In genomic region chr14:122913657-122914056, GRCm38 (mm10) we compare ENCODE assay signal across 7 mouse cellular contexts. TPM values are rescaled to one million over a fixed set of nuclear protein-coding genes. Genes with fewer than 3 reads are reported as not detected.
DNase-seq lines count a peak whose midpoint lies in the region; ATAC-seq and TF ChIP-seq lines count a peak whose summit lies in the region.

Gene Ggact (minus strand): TSS chr14:122913757.

- H3K27me3 ChIP-seq in thymus, adult 2 months (ENCODE audit: control insufficient read depth, insufficient read depth, low read length): no peaks in the 10 kb centered on the region
- no peaks in the 10 kb centered on the region for H3K27me3 ChIP-seq in hindbrain, embryonic 11.5 days (ENCODE audit: control insufficient read depth, insufficient read depth, low read length)
- no peaks in the 10 kb centered on the region for H3K27me3 ChIP-seq in liver, embryonic 13.5 days

- peak within 1 kb of the TSS; percentile 66 for H3K4me2 ChIP-seq in hindbrain, embryonic 11.5 days (replicated peaks; ENCODE audit: low read depth, low read length)
- H3K4me2 ChIP-seq in liver, embryonic 13.5 days: peak within 1 kb of the TSS; percentile 83

- no peaks in the 10 kb centered on the region for H3K9me3 ChIP-seq in hindbrain, embryonic 11.5 days (ENCODE audit: control insufficient read depth, low read length)
- H3K9me3 ChIP-seq in liver, embryonic 13.5 days (replicated peaks): no peaks in the 10 kb centered on the region

- WGBS in thymus, adult 2 months: 84% methylated on average over 6 of the region's 6 CpGs
- WGBS in hindbrain, embryonic 11.5 days: 86% methylated on average over 6 of the region's 6 CpGs
- WGBS in liver, embryonic 13.5 days (ENCODE audit: insufficient replicate concordance): 62% methylated on average over 6 of the region's 6 CpGs

- H3K4me3 ChIP-seq in thymus, adult 2 months (ENCODE audit: control insufficient read depth, insufficient read depth, low read length): peak within 1 kb of the TSS; percentile 87
- H3K4me3 ChIP-seq in embryonic fibroblast, embryonic 13.5 days (ENCODE audit: insufficient read depth, low read length): peak within 1 kb of the TSS; percentile 69
- peak within 1 kb of the TSS; percentile 66 for H3K4me3 ChIP-seq in hindbrain, embryonic 11.5 days (ENCODE audit: low read depth, low read length)
- peak within 1 kb of the TSS; percentile 75 for H3K4me3 ChIP-seq in liver, embryonic 13.5 days (replicated peaks)

- no peak for TF ChIP-seq CTCF in thymus, adult 2 months (IDR thresholded peaks at IDR 0.05; ENCODE audit: borderline replicate concordance, control insufficient read depth, extremely low read depth, insufficient read depth, low read length, poor library complexity)
- TF ChIP-seq CTCF in embryonic fibroblast, embryonic 13.5 days (IDR thresholded peaks at IDR 0.05; ENCODE audit: borderline replicate concordance, insufficient read depth, low read length): no peak

- no peak for ATAC-seq in hindbrain, embryonic 11.5 days (ENCODE audit: low FRiP score)
- no peak for ATAC-seq in liver, embryonic 13.5 days (ENCODE audit: low read depth)

- no peak for DNase-seq in thymus, adult 2 months
- no peak for DNase-seq in thymus, postnatal 25 days
- no peak for DNase-seq in hindbrain, embryonic 11.5 days (ENCODE audit: low spot score)
- no peak for DNase-seq in liver, embryonic 13.5 days
- DNase-seq in right cerebral cortex, postnatal 25 days: no peak
- no peak for DNase-seq in spleen, postnatal 36 days (ENCODE audit: low spot score in 2 of 2)

- no peak for TF ChIP-seq POLR2A in thymus, adult 2 months (IDR thresholded peaks at IDR 0.05; ENCODE audit: control insufficient read depth, extremely low read depth, insufficient read depth, low read length, poor library complexity)
- TF ChIP-seq POLR2A in embryonic fibroblast, embryonic 13.5 days (IDR thresholded peaks at IDR 0.05; ENCODE audit: low read depth, low read length): no peak

- H3K36me3 ChIP-seq in thymus, adult 2 months (ENCODE audit: control insufficient read depth, insufficient read depth, low read length): no peaks in the 10 kb centered on the region
- H3K36me3 ChIP-seq in hindbrain, embryonic 11.5 days (ENCODE audit: control insufficient read depth, insufficient read depth, low read length): no peaks in the 10 kb centered on the region
- no peaks in the 10 kb centered on the region for H3K36me3 ChIP-seq in liver, embryonic 13.5 days

- H3K9ac ChIP-seq in hindbrain, embryonic 11.5 days (ENCODE audit: low read depth, low read length): peak within 1 kb of the TSS; percentile 61
- peak within 1 kb of the TSS; percentile 79 for H3K9ac ChIP-seq in liver, embryonic 13.5 days

- H3K27ac ChIP-seq in thymus, adult 2 months (ENCODE audit: control insufficient read depth, insufficient read depth, low read length): no peak within 1 kb of the TSS
- H3K27ac ChIP-seq in embryonic fibroblast, embryonic 13.5 days (ENCODE audit: insufficient read depth, low read length): peak within 1 kb of the TSS; percentile 40; the same call in 1 of the 2 replicates
- H3K27ac ChIP-seq in hindbrain, embryonic 11.5 days (ENCODE audit: low read depth, low read length): no peak within 1 kb of the TSS
- H3K27ac ChIP-seq in liver, embryonic 13.5 days: peak within 1 kb of the TSS; percentile 70

- no peaks in the 10 kb centered on the region for H3K4me1 ChIP-seq in thymus, adult 2 months (replicated peaks; ENCODE audit: control insufficient read depth, insufficient read depth, low read length)
- H3K4me1 ChIP-seq in embryonic fibroblast, embryonic 13.5 days (ENCODE audit: control insufficient read depth, insufficient read depth, low read length): no peaks in the 10 kb centered on the region
- H3K4me1 ChIP-seq in hindbrain, embryonic 11.5 days (replicated peaks; ENCODE audit: control insufficient read depth, insufficient read depth, low read length): no peaks in the 10 kb centered on the region
- peaks cover 10% of the 10 kb centered on the region; the same call in 1 of the 2 replicates for H3K4me1 ChIP-seq in liver, embryonic 13.5 days (replicated peaks)

RNA-seq across cellular contexts. Expression of gene Ggact, which starts in this region (rescaled TPM):
- 29.2 and 29.4 TPM in 2 replicates for polyA plus RNA-seq in thymus, adult 2 months (2012; rRNA removed)
- 19.9 and 26.6 TPM in 2 replicates for polyA plus RNA-seq in embryonic fibroblast, embryonic 13.5 days (2011; ENCODE audit: insufficient read length, low read depth, missing spikeins)
- 5.1 and 5.6 TPM in 2 replicates for polyA plus RNA-seq in hindbrain, embryonic 11.5 days (2014; fragmentation: Nextera tagmentation; extraction: Ambion mirVana)
- polyA plus RNA-seq in liver, embryonic 13.5 days (2015; fragmentation: Nextera tagmentation; extraction: Ambion mirVana): 16.0 and 20.7 TPM in 2 replicates

Comparison
In these comparisons a context has a peak if more than half of its experiments do, and no peak if none do; other contexts are left out.
1. H3K27ac ChIP-seq: peak in embryonic fibroblast, embryonic 13.5 days (single experiment) and liver, embryonic 13.5 days (single experiment); none in thymus, adult 2 months (single experiment) and hindbrain, embryonic 11.5 days (single experiment).
2. Peak in every context shown above with its lines, with median percentiles within 50 percentile points of each other: H3K4me3 ChIP-seq.